Mouse (Mus musculus): ENCODE data around the gene Cxcl1.

Cxcl1 gene

DNA sequence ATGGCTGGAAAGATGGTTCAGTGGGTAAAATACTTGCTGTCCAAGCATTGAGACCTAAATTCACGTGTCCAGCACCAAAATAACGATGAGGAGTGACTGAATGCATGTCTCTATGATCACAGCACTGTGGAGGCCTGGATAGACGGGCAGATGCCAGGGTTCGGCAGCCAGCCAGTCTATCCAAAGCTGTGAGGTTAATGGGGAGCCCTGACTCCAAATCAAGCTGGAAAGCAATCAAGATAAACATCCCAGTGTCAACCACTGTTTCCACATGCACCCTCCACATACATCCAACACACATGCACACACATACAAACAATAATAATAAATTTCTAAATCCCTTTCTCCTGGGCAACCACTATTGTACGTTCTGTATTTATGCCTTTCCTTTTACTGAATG lies 2.4 kb upstream of the Cxcl1 start:
- in situ Hi-C loops (cut with MboI) = no loop called here

DNA sequence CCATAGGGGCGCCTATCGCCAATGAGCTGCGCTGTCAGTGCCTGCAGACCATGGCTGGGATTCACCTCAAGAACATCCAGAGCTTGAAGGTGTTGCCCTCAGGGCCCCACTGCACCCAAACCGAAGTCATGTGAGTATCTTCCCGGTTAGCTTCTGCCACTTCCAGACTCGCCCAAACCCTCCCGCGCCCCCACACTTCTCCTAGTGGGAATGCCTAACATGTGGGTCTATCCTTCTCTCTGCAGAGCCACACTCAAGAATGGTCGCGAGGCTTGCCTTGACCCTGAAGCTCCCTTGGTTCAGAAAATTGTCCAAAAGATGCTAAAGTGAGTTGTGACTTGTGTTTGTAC lies 398 bp downstream of the Cxcl1 start:
- in situ Hi-C loops (cut with MboI) = no loop called here

DNA sequence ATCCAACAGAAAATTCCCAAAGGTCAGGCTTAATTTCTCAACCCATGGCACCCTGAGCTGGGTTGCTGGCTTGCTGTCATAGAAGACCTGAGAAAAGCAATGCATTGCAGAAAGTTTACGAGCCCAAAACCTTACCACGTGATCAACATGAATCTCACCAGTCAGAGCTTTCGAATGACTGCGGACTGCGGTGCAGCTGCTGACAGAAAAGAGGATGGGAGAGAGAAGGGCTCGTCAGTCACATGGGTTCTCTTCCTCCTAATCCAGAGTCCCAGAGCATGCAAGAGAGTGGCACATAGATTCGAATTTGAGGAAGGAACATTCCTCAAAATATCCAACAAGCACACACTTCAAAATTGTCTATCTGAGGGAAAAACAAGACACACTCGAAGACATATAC lies 3.2 kb downstream of the Cxcl1 start:
- in situ Hi-C loops (cut with MboI) = no loop called here

DNA sequence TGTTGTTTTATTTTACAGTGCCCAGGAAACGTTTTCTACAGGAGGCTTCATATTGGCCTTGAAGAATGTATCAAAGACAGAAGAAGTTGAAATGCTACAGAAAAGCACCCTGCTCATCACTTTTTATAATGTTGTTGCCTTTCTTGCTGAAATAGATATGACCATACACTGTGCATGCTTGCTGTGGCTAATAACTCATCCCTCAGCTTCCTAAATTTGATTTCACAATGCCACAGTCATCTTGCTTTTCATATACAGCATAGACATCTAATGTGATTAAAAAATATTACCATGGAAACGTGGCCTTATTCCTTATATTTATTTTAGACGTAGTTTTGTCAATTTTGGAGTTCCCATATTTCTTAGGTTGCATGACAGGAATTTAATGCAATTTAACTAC lies 6.4 kb downstream of the Cxcl1 start:
- in situ Hi-C loops (cut with MboI) = no loop called here

DNA sequence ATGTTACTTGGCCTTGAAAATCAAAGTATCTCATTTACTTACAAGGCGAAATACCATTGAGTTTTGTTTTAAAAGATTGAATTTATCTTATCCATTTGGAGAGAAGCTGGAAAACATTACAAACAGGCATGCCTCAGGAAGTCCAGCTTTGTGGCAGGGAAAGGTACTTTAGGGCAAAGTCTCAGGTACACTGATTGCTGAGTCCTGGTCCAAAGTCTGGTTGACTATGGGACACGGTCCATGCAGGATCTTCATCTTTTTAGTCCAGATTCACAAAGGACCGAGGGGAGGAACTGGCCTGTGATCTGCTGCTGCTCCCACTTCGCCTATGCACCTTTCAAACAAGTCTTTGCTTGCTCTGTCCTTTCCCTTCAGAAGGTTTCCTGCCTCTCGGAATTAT lies 8.3 kb downstream of the Cxcl1 start:
- in situ Hi-C loops (cut with MboI) = no loop called here

DNA sequence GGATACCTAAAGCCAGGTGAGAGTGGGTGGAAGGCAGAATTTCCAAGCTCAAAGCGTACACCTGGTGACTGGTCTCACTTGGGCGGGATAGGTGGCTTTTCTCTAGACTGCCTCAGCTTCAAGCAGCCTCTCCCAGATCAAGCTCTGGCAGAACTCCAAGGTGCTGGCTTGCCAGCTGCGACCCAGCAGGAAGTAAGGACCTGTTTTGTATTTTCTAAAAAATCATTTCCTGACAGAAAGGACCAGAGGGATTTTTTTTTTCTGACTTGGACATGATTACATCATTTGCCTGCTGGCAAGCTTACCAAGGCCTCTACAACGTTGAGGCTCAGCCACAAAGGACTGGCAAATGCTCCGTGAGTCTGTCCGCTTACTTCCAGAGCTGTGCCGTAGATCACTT lies 9.1 kb downstream of the Cxcl1 start:
- in situ Hi-C loops (cut with MboI) = no loop called here

DNA sequence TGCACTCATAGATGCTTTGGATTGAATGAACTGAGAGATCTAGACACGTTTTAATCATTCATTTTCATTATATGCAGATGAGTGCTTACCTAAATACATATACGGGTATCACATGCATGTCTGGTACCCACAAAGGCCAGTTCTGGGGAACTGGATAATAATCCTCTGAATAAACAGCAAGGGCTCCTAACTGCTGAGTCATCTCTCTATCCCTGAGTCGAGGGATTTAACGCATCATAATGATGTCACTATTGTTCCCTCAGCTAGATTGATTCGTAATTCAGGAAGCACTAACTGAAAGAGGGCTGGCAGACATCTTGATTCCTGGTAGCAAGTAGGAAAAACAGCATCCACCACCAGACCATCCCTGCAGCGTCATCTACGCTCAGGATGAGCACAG lies 9.6 kb downstream of the Cxcl1 start:
- in situ Hi-C loops (cut with MboI) = no loop called here

DNA sequence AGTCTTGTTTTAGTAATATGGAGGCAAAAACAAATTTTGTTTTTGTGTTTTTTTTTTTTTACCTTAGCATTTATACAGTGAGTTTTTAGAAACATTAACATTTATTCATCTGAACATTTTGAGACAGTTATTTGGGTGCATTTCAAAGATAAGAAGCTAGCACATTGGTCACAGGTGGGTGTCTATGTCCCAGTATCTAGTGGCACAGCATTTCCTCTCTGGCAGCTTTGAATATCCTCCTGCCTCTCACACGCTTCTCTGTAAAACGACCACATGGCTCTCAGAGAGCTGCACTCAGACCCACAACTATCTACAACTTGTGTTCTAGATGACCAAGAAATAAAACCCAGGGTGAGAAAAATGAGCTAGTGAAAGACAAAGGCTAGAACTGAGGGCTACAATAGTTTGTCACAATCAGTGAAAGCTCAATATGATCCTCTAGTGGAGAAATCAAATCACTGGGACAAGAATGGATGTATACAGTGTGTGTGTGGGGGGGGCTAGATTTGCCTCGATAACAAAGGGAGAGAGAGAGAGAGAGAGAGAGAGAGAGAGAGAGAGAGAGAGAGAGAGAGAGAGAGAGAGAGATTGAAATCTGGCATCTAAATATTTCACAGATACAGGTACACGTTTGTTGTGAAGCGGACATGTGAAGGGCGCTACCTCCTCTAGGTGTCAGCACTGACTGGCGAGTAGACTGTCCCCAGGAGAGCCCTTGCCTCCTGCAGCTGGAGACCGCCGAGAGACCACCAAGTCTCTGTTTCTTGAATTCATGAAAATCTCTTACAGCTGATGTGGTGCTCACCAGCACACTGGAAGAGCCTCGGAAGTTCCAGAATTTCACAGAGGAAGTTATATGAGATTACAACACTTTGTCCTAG lies 11.6 kb downstream of the Cxcl1 start:
- in situ Hi-C loops (cut with MboI) = no loop called here

DNA sequence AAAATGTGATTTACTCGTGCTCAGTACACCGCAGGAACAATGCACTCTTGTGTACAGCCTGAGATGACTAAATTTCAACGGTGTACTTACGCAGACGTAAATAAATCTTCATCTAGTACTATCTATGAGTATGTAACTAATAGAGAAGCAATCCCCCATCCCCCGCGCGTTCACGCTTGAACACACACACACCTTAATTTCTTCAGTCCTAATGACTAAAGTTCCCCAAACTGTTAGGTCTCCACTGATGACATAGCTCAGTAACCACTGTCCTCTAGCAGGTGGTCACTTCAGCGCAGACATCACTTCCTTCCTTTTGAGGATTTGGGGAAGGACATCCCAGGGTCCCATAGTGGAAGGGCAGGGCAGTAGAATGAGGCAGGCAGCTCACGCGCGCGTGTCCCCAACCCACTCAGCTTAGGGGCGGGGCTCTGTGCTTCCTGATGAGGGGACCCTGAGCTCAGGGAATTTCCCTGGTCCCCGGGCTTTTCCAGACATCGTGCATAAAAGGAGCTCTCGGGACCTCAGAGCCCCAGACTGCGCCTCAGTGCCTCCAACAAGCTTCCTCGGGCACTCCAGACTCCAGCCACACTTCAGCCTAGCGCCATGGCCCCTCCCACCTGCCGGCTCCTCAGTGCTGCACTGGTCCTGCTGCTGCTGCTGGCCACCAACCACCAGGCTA lies 12.4 kb downstream of the Cxcl1 start, which contains the start of gene Cxcl2:
Gene Cxcl2 (plus strand): TSS at position 533 of the 682 bp plus-strand sequence.
- in situ Hi-C loops (cut with MboI) = no loop called here

DNA sequence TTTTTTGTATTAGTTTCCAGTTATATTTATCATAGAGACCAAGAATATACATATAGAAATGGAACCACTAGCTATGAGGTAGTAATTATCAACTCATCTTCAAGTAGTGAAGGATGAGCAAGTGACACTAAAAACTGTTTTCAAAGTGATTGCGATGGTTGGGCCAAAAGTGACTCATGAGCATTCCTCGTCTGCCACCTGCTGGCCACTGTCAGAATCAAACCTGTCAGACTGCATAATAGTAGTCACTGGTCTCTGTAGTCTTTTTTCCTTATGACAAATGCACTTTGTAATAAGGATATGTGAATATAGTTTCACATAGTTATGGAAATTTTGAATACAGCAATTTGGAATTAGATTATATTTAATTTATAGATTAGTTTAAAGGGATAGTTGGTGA lies 17.9 kb downstream of the Cxcl1 start:
- in situ Hi-C loops (cut with MboI) = no loop called here

DNA sequence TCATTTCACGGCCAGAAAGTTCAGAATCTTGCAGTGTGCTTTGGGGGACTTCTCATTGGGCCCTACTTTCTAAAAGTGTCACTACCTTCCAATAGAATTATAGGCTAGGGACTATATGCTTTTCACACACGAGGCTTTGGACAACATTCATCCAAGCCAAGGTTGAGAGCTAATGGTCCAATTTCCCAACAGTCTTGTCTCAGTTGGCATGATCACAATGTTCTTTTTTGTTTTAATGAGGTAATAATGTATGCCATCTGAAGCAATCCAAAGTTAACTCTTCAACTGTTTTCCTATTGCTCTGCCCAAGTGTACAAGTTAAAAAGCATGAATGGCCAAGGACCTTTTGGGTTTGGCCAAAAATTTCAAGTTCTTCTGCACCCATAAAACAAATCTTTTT lies 28.5 kb downstream of the Cxcl1 start:
- in situ Hi-C loops (cut with MboI) = no loop called here

DNA sequence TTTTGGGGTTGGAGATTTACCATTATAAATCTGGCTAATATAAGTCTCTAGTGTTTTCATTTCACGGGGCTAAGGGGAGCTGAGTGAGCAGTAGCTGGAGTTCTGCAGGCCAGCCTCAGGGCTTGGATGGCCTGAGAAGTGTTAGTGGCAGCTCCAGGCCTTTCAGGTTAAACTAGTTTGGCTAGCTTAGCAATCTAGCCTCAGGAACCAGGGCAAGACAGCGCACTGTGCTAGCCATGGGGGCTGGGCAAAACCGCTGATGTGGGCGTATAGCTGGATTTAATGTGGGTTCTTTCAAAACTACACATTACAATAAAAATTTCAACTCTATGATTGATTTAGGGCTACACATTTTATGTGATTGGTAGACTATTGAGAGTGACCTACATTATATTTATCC lies 31.9 kb downstream of the Cxcl1 start:
- in situ Hi-C loops (cut with MboI) = no loop called here

DNA sequence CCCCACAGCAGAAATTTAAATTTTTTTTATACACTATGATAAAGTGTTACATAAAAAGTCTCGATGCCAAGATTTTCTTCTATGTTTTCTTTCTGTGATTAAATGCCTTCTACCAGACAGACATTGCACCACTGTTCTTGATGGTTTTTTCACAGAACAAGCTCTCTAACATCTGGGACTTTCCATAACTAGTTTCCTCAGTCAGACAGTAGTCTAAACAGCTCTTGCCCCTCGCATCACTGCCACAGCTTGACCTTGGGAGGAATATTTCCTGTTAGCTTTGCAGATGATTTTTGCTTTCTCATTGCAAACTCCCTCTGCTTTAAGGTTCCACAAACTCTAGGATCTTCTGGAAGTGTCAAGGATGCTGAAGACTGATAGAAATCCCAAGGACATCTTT lies 39.5 kb downstream of the Cxcl1 start:
- in situ Hi-C loops (cut with MboI) = loop anchor here (25.0 kb wide), 2 partner anchors 268 to 1057 kb away; partner anchors contain the start of gene Odaph

DNA sequence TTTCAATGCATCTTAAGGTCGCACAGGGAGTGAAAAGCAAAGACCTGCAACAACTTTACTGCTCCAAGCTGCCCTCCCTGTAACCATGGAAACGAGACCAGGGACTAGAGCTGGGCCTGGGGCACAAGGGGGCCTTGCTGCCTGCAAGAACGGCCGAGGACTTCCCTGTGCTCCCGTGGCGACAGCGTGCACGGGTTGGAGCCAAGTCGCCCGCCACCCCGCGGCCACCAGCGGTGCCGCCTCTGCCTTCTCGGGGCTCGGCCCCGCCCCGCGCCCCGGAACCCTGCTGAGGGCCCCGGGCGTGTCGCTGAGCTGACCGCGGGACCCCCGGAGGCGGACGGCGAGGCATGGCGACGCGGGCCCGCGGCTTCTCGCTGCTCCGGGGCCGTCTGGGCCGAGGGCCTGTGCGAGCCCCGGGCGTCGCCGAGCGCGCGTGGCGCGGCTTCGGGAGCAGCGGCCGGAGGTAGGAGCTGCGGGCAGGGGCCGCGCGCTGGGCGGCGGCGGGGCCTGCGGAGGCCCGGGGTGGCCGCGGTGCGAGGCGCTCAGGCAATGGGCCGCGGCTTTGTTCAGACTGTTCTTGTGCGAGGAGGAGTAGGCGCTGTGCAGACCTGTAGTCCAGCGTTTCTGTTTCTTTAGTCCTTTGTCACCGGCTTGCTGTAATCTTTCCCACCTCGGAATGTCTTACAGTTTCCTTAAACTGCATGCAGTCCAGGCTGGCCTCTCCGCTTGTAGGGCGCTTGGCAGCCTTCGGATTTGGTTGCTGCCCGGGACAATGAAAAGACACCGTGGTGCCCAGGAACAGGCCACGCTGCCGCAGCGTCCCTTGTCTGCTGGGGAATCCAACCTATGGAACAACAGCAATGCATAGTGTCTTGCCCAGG lies 40.2 kb downstream of the Cxcl1 start, which contains the start of gene Mthfd2l:
Gene Mthfd2l (plus strand): TSS at position 147 of the 881 bp plus-strand sequence.
- in situ Hi-C loops (cut with MboI) = loop anchor here (25.0 kb wide), 2 partner anchors 269 to 1056 kb away; partner anchors contain the start of gene Odaph

DNA sequence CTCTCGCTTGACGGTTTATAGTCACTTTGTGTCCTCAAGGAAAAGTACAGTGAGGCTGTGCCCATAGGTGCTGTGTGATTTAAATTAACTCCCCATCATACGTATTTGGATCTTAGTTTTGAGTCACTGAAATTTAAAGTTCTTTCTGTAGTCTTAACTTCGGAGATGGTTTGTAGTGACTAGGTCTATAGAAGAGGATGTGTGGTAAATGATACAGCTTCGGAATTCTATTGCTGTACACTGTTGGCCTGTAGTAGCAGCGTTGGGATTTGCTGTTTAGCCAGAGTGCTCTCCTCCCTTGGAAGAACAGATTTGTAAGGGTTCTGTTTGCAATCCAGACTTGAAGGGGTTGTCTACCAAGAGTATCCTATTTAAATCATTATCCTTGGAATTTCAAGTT lies 40.9 kb downstream of the Cxcl1 start:
- in situ Hi-C loops (cut with MboI) = loop anchor here (25.0 kb wide), 2 partner anchors 270 to 1055 kb away; partner anchors contain the start of gene Odaph

DNA sequence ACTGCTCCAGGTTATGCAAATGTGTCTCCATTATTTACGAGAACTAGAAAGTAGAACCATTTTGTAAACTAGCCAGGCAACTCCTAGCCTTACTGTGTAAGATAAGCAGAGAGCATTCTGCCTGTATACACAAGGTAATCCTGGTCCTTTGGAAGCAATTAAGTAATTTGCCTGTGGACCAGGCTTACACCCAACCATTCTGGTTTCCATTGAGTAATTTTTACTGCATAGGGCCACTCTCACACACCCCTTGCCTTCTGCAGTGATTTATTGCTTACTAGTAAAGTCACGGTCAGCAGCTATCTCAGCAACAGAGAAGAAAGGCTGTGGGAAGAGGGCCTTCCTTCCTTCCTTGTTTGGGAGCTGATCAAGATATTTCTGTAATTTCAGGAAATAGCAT lies 45.7 kb downstream of the Cxcl1 start:
- in situ Hi-C loops (cut with MboI) = loop anchor here (25.0 kb wide), 2 partner anchors 274 to 1051 kb away; partner anchors contain the start of gene Odaph
